Mouse (Mus musculus) urinary bladder, postnatal 14 days (tissue): Measurements from ENCODE around the gene Anxa6.
A peak's percentile ranks its signal among the peaks of the same experiment; 100 is the strongest.

Experiments used
- DNase-seq: peaks from one replicate; pipeline ENCODE4 v3.0.0; 2021; ENCODE audit warnings: low spot score

Gene Anxa6

GRCm38 (mm10) chr11:55031211-55031990, 1.8 kb downstream of the Anxa6 start:
- DNase-seq, result no peak

DNA sequence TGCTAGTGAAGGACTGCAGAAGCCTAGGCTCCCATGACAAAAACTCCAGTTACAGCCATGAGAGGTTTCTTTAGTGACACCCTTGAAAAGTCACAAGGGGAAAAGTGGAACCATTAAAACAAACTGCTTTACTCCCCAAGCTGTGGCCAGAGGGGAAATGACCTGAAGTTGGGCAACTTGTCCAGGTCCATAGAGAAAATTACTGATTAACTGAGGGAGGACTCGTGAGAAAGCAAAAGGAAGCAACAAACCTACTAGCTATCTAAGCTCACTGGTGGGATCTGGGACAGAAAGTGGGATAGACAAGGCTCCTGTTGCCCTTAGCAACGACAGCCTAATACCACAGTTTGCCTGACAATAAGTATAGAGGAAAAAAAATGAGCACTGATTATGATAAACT, 4.7 kb downstream of the Anxa6 start:
- DNase-seq, result no peak

- peak; percentile 72 for DNase-seq
Measured at GRCm38 (mm10) chr11:55027204-55027855, 5.9 kb downstream of the Anxa6 start.

DNA sequence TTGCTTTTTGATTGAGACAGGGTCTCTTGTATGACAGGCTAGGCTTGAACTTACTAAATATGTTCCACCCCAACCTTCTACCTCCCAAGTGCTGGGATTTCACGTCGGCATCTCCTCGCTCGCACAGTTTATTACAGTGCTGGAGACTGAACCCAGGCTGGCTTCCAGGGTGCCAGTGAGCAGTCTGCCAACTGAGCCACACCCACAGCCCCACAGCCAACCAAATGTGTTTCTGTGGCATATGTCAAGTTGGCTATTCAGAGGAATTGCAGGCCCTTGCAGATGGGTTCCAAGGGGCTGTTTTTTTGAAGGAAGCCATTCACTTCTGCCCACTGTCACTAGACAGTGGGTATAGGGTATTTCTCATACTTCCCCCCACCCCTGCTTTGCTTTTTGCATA, 7.3 kb downstream of the Anxa6 start:
- peak; percentile 45 for DNase-seq

- DNase-seq, result no peak
Measured at GRCm38 (mm10) chr11:55023583-55023982, 9.7 kb downstream of the Anxa6 start.

DNA sequence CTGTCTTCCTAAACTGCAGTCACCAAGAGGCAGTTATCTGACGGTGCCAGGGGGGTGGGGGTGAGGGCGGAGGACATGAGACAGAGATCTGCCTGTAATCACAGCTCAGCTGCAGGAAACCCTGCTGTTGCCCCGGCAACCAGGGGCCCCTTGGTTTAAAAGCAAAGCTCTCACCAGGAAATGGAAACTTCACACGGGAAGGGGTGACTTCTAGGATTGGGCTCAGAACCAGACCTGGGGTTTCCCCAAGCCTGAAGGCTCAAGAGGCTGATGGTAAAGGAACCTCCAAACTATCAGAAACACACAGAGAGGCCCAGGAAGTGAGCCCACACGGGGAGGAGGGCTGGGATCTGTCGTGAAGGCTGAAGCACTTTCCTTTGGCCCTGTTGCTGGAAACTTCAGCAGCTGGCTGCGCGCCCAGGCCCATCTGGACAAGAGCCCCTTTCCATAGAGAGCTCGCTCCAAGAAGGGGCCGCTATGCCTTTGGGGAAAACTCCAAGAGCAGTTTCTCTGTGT, 10.1 kb downstream of the Anxa6 start:
- peak; percentile 86 for DNase-seq

GRCm38 (mm10) chr11:55022508-55022907, 10.7 kb downstream of the Anxa6 start:
- DNase-seq, result no peak

DNA sequence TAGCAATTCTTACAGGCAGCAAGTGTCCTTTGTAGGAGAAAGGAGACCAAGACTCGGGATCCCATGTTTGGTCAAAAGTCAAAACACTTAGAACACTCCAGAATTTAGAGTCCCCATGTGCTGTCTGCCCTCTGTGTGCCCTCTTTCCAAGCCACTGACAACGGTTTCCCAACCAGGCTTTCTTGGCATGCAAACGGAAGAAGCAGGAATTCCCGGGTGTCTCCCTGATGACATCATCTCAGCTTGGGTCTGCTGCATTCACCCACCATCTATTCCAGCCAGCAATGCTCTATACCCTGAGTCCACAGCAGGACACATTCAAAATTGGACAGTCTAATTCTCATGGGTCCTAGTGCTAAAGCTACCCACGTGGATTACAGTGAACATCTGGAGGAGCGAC, 11.4 kb downstream of the Anxa6 start:
- no peak for DNase-seq

DNA sequence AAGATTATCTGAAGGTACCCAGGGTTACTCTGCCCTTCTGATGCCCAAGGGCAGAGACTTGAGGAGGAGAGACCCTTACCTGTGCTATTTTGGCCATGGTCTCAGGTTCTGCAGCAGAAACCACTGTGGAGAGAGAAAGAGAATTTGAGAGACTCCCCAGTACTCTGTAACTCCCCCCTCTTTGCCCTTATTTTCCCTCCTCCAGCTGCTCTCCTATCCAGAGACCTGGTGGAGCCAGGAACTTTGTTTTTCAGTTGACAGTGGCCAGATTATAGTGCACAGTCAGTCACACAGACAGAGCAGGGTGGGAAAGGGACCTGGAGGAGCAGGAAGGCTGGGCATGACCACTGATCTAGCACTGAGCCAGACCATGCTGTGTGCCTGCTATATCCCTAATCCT, 11.8 kb downstream of the Anxa6 start:
- DNase-seq, result no peak

- no peak for DNase-seq
Measured at GRCm38 (mm10) chr11:55019711-55020110, 13.5 kb downstream of the Anxa6 start.

DNA sequence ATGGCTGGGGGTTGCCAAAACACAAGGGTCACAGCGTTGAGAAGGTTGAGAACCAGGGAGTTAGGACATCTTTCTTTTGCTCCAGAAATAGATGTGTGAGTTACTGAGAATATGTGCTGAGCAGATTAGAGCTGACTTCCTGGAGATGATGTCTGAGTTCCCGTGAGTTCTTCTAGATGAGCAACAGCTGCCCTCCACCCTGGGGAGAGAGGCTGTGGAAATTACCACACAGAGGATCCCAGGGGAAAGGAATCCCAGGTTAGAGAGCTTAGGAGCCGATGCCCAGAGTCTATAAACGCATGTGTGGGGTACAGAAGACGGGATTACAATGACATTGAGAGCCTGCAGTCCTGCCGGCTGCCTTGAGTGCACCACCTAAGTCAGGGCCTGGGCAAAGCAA, 15.2 kb downstream of the Anxa6 start:
- DNase-seq, result no peak

DNA sequence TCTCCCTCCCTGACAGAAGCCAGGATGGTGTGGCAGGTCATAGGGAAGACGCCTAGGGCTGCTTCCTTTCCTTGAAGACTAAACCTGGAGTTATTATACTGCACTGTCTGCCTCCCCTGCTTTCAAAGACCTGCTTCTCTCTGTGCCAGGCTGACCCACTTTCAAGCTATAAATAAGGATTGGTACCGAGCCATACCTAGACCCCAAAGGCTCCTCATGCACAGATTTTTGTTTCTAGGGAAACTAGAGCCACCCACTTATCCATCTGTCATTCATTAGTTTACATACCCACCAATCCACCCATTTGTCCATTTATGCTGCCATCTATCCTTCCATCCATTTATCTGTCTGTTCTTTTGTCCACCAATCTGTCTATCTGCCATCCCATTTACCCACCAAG, 16.0 kb downstream of the Anxa6 start:
- DNase-seq, result no peak

DNA sequence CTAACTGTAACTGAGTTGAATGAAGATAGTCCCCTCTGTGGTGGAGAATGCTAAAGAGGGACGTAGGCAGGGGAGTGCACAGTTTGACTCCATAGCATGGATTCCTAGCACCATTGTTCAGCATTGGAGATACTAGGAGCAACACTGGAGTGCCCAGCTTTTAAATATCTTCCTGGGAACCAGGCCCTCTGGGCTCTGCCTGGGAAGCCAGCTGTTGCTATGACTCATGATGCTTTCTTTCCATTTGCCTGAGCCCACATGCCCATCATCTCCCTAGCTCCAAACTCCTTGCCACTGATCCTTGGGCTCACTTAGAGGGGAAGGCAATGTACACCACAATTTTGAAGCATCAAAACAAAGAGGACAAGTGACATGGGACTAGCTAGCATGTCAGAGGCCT, 16.5 kb downstream of the Anxa6 start:
- no peak for DNase-seq

DNA sequence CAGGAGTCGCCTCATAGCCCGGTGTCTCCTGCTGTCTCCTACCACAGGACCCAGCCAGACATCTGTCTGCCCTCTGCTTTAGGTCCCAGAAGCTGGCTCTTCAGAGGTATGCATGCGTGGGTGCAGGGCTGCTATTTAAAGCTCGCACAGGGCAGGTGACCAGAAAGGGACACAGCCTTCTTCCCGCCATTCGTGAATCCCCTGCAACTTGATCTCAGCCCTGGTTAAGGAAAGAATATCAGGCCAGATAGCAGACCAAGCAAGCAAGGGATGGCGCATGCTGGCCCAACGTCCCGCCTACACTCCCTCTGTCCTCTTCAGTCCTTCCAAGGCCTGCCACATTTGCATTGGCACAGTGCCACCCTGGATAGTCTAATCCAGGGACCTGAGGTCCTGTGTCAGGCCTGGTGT, 17.4 kb downstream of the Anxa6 start:
- peak; percentile 54 for DNase-seq

- no peak for DNase-seq
Measured at GRCm38 (mm10) chr11:55015264-55015663, 18.0 kb downstream of the Anxa6 start.

GRCm38 (mm10) chr11:55013802-55014201, 19.4 kb downstream of the Anxa6 start:
- no peak for DNase-seq

- DNase-seq, result peak; percentile 47
Measured at GRCm38 (mm10) chr11:55012551-55013521, 20.4 kb downstream of the Anxa6 start.

DNA sequence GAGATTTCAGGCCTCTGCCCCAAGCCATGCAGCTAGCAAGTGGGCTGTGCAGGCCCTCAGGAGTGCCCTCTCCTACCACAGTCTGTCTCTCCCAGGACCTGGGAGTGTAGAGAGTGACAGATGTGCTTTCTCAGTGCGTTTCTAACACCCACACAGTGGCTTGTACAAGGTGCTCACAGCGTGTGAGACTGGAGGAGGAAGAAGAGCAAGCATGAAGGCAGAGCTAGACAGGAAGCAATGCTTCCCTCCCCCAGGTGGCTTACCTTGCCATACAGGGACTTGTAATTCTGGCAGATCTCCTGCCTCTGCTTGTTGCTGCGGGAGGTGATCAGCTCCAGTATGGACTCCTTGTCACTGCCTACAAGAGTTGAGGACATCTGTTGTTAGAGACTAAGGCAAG, 21.8 kb downstream of the Anxa6 start:
- no peak for DNase-seq

GRCm38 (mm10) chr11:55008230-55008629, 25.0 kb downstream of the Anxa6 start:
- DNase-seq, result no peak

- no peak for DNase-seq
Measured at GRCm38 (mm10) chr11:55005684-55006083, 27.6 kb downstream of the Anxa6 start.

DNA sequence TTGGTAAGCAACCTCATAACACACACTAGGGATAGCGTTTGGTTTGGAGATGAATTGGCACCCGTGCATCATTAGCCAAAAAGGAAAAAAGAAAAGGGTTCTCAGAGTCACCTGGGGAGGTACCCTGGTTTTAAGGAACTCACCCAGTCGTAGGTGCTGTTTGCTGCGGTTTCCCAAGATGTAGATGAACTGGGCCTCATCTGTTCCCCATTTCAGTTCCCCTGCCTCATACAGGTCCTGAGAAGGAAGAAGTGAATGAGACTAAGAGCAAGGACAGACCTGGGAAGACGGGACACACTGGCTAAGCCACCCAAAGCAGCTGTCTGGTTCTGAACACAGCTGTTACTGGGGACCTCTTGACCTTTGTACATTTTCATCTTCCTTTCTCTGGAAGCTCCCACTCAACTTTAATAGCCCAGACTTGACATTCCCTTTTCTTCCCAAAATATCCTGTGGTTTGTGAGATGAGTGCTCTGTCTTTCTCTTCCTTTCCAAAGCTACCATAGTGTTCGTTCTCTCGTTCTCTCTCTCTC, 28.2 kb downstream of the Anxa6 start:
- no peak for DNase-seq

GRCm38 (mm10) chr11:54998708-54999107, 34.5 kb downstream of the Anxa6 start:
- no peak for DNase-seq
